Mouse (Mus musculus): ENCODE measurements around the gene Hfm1. TPM values are rescaled to one million over a fixed set of nuclear protein-coding genes. Genes with fewer than 3 reads are reported as not detected.

Hfm1 gene
- total RNA-seq, 2 experiments from 2014 or later = not detected

- 0 out of 2 replicates have a peak, but pooled peaks have one; percentile 33 for ATAC-seq (ENCODE audit: poor library complexity, severe bottlenecking)
Measured at GRCm38 (mm10) chr5:106853284-106853683, 72.8 kb downstream of the Hfm1 start.

GRCm38 (mm10) chr5:106847045-106847444 is 79.1 kb downstream of the Hfm1 start:
- no peak for ATAC-seq (ENCODE audit: poor library complexity, severe bottlenecking)

GRCm38 (mm10) chr5:106843906-106844305 is 82.2 kb downstream of the Hfm1 start:
- no peak for ATAC-seq (ENCODE audit: poor library complexity, severe bottlenecking)

- ATAC-seq (ENCODE audit: poor library complexity, severe bottlenecking) = no peak
Measured at GRCm38 (mm10) chr5:106833025-106833424, 93.1 kb downstream of the Hfm1 start.

- no peak for ATAC-seq (ENCODE audit: poor library complexity, severe bottlenecking)
Measured at GRCm38 (mm10) chr5:106831401-106831800, 94.7 kb downstream of the Hfm1 start.

GRCm38 (mm10) chr5:106830775-106831174 is 95.3 kb downstream of the Hfm1 start:
- no peak for ATAC-seq (ENCODE audit: poor library complexity, severe bottlenecking)

GRCm38 (mm10) chr5:106826740-106827139 is 99.4 kb downstream of the Hfm1 start:
- no peak for ATAC-seq (ENCODE audit: poor library complexity, severe bottlenecking)

- no peak for ATAC-seq (ENCODE audit: poor library complexity, severe bottlenecking)
Measured at GRCm38 (mm10) chr5:106826044-106826443, 100.1 kb downstream of the Hfm1 start.

- ATAC-seq (ENCODE audit: poor library complexity, severe bottlenecking) = peak; percentile 73
Measured at GRCm38 (mm10) chr5:106825301-106825853, 100.7 kb downstream of the Hfm1 start.

GRCm38 (mm10) chr5:106824716-106825115 is 101.4 kb downstream of the Hfm1 start:
- no peak for ATAC-seq (ENCODE audit: poor library complexity, severe bottlenecking)

- no peak for ATAC-seq (ENCODE audit: poor library complexity, severe bottlenecking)
Measured at GRCm38 (mm10) chr5:106819630-106820029, 106.5 kb downstream of the Hfm1 start.

GRCm38 (mm10) chr5:106815923-106816654 is 110.0 kb downstream of the Hfm1 start:
- ATAC-seq (ENCODE audit: poor library complexity, severe bottlenecking) = peak; percentile 32; the same call in 1 of the 2 replicates

- ATAC-seq (ENCODE audit: poor library complexity, severe bottlenecking) = no peak
Measured at GRCm38 (mm10) chr5:106814611-106815010, 111.5 kb downstream of the Hfm1 start.

- ATAC-seq (ENCODE audit: poor library complexity, severe bottlenecking) = peak; percentile 80
Measured at GRCm38 (mm10) chr5:106803094-106803493, 123.0 kb downstream of the Hfm1 start.

- ATAC-seq (ENCODE audit: poor library complexity, severe bottlenecking) = peak; percentile 92
Measured at GRCm38 (mm10) chr5:106801886-106802798, 124.0 kb downstream of the Hfm1 start.

- no peak for ATAC-seq (ENCODE audit: poor library complexity, severe bottlenecking)
Measured at GRCm38 (mm10) chr5:106801215-106801863, 124.8 kb downstream of the Hfm1 start.

- ATAC-seq (ENCODE audit: poor library complexity, severe bottlenecking) = no peak
Measured at GRCm38 (mm10) chr5:106797896-106798295, 128.2 kb downstream of the Hfm1 start.

- ATAC-seq (ENCODE audit: poor library complexity, severe bottlenecking) = 0 out of 2 replicates have a peak, but pooled peaks have one; percentile 35
Measured at GRCm38 (mm10) chr5:106791241-106791572, 134.9 kb downstream of the Hfm1 start.

GRCm38 (mm10) chr5:106790496-106791240 is 135.5 kb downstream of the Hfm1 start:
- no peak for ATAC-seq (ENCODE audit: poor library complexity, severe bottlenecking)

Measured in megakaryocyte, adult 5-6 weeks (primary cell).